ENCODE assay signal across 9 mouse cellular contexts in genomic region chr10:42562272-42562671, GRCm38 (mm10). TPM values are rescaled to one million over a fixed set of nuclear protein-coding genes. Genes with fewer than 3 reads are reported as not detected.
DNase-seq lines count a peak whose midpoint lies in the region; ATAC-seq lines count a peak whose summit lies in the region.
"Had no signal": no experiment of that assay in that cellular context is flagged by ENCODE, and none has a peak within 500 bp of the region (broad histone marks: within the 10 kb centered on the region; RNA-seq: fewer than 3 reads in every experiment).

No protein-coding gene starts in this region.

- H3K36me3 ChIP-seq in liver, embryonic 12.5 days, result no peaks in the 10 kb centered on the region
- no peaks in the 10 kb centered on the region for H3K36me3 ChIP-seq in forebrain, embryonic 16.5 days (ENCODE audit: control insufficient read depth, insufficient read depth)

- H3K4me2 ChIP-seq in liver, embryonic 12.5 days, result 0 out of 2 replicates have a peak overlapping the region, but pooled peaks have one; percentile 4
- no peak overlapping the region for H3K4me2 ChIP-seq in forebrain, embryonic 16.5 days (ENCODE audit: low read length)

- no peak overlapping the region for H3K9ac ChIP-seq in liver, embryonic 12.5 days
- H3K9ac ChIP-seq in forebrain, embryonic 16.5 days (replicated peaks; ENCODE audit: low read depth, low read length), result no peak overlapping the region

- no peak for ATAC-seq in liver, embryonic 12.5 days
- ATAC-seq in activated CD4-positive, CD25-positive, alpha-beta regulatory T cell, adult 4 months, result no peak
- ATAC-seq in forebrain, embryonic 16.5 days, result no peak

- no peak overlapping the region for H3K27ac ChIP-seq in liver, embryonic 12.5 days
- H3K27ac ChIP-seq in forebrain, embryonic 16.5 days (ENCODE audit: low read length), result no peak overlapping the region
- H3K27ac ChIP-seq: macrophage had no signal

- H3K27me3 ChIP-seq in liver, embryonic 12.5 days (replicated peaks), result peaks cover 85% of the 10 kb centered on the region
- no peaks in the 10 kb centered on the region for H3K27me3 ChIP-seq in forebrain, embryonic 16.5 days (replicated peaks; ENCODE audit: control insufficient read depth, insufficient read depth, low read length)

- H3K4me3 ChIP-seq in liver, embryonic 12.5 days, result no peak overlapping the region
- H3K4me3 ChIP-seq in forebrain, embryonic 16.5 days (replicated peaks; ENCODE audit: low read length), result no peak overlapping the region

- peaks cover 4% of the 10 kb centered on the region; the same call in 1 of the 2 replicates for H3K4me1 ChIP-seq in liver, embryonic 12.5 days
- 0 out of 2 replicates have a peak, but pooled peaks cover 2% of the 10 kb centered on the region for H3K4me1 ChIP-seq in forebrain, embryonic 16.5 days (replicated peaks; ENCODE audit: control insufficient read depth, insufficient read depth, low read length)

- 6% methylated on average over 12 of the region's 12 CpGs for whole genome bisulfite sequencing in liver, embryonic 12.5 days (ENCODE audit: insufficient replicate concordance)
- 19% methylated on average over 12 of the region's 12 CpGs for WGBS in forebrain, embryonic 16.5 days

- DNase-seq in ovary, adult 18-20 months (ENCODE audit: low spot score), result peak; percentile 19
- DNase-seq in ovary, postnatal 10 days (ENCODE audit: low spot score), result no peak
- DNase-seq in embryo, embryonic 9.5 days (ENCODE audit: extremely low spot score), result peak; percentile 85
- DNase-seq in spleen, postnatal 14 days (ENCODE audit: low spot score in 2 of 2), result no peak
- DNase-seq: gastrocnemius, postnatal 10 days had no signal

- H3K9me3 ChIP-seq in liver, embryonic 12.5 days (replicated peaks), result no peaks in the 10 kb centered on the region
- no peaks in the 10 kb centered on the region for H3K9me3 ChIP-seq in forebrain, embryonic 16.5 days (ENCODE audit: control insufficient read depth, low read length)

RNA-seq across cellular contexts. Expression of gene Nr2e1, which starts 21.2 kb away (rescaled TPM):
- not detected in 2 replicates for polyA plus RNA-seq in liver, embryonic 12.5 days (2016; fragmentation: Nextera tagmentation; extraction: Ambion mirVana)
- polyA plus RNA-seq in activated CD4-positive, CD25-positive, alpha-beta regulatory T cell, adult 4 months (2017; shearing (Covaris generic)), result not detected
- polyA plus RNA-seq in forebrain, embryonic 16.5 days (2015; fragmentation: Nextera tagmentation; extraction: Ambion mirVana), result 31.2 and 33.8 TPM in 2 replicates
- polyA plus RNA-seq: macrophage had no signal

RNA-seq across cellular contexts. Expression of gene Ostm1, which starts 21.4 kb away (rescaled TPM):
- 19.9 and 20.1 TPM in 2 replicates for polyA plus RNA-seq in liver, embryonic 12.5 days (2016; fragmentation: Nextera tagmentation; extraction: Ambion mirVana)
- polyA plus RNA-seq in activated CD4-positive, CD25-positive, alpha-beta regulatory T cell, adult 4 months (2017; shearing (Covaris generic)), result 10 to 100 TPM; 35.5 to 46.7 TPM
- 44.9 and 49.3 TPM in 2 replicates for polyA plus RNA-seq in forebrain, embryonic 16.5 days (2015; fragmentation: Nextera tagmentation; extraction: Ambion mirVana)

Comparison
In these comparisons a context has a peak if more than half of its experiments do, and no peak if none do; other contexts are left out.
1. DNase-seq: peak in ovary, adult 18-20 months (single experiment) and embryo, embryonic 9.5 days (single experiment); none in ovary, postnatal 10 days (single experiment) and spleen, postnatal 14 days (0 of 2).
2. RNA of gene Nr2e1, which starts 21.2 kb away (polyA plus RNA-seq): 31.2 to 33.8 TPM in forebrain, embryonic 16.5 days; not detected in activated CD4-positive, CD25-positive, alpha-beta regulatory T cell, adult 4 months and not detected in liver, embryonic 12.5 days; every median in the first group is over 10 times any median in the second.